Mouse (Mus musculus) forebrain, embryonic 12.5 days (tissue): ENCODE measurements around the gene Riok2. TPM values are rescaled to one million over a fixed set of nuclear protein-coding genes. Genes with fewer than 3 reads are reported as not detected.

Source experiments
- ATAC-seq: fragments of 200-750 bp; cut with Nextera tagmentation; 2 replicates; pipeline ENCODE4 v1.8.0; 2017; ENCODE audit warnings: moderate TSS enrichment; ENCODE audit not compliant: low FRiP score
- H3K27ac ChIP-seq: fragments of 300-500 bp; sonication (generic); 2 replicates; pipeline ENCODE4 v1.5.1; 2016; ENCODE audit warnings: mild to moderate bottlenecking
- H3K27me3 ChIP-seq: fragments of 300-500 bp; sonication (generic); 2 replicates; pipeline ENCODE4 v1.6.1; 2016; ENCODE audit warnings: mild to moderate bottlenecking
- H3K36me3 ChIP-seq: fragments of 300-500 bp; sonication (generic); replicated peaks from 2 replicates; pipeline ENCODE4 v1.6.1; 2016; ENCODE audit warnings: mild to moderate bottlenecking
- H3K4me1 ChIP-seq: fragments of 300-500 bp; sonication (generic); 2 replicates; pipeline ENCODE4 v1.6.1; 2016
- H3K4me2 ChIP-seq: fragments of 300-500 bp; sonication (generic); 2 replicates; pipeline ENCODE4 v1.6.1; 2016; ENCODE audit warnings: mild to moderate bottlenecking, moderate library complexity
- H3K4me3 ChIP-seq: fragments of 300-500 bp; sonication (generic); replicated peaks from 2 replicates; pipeline ENCODE4 v1.5.1; 2016; ENCODE audit warnings: mild to moderate bottlenecking
- H3K9ac ChIP-seq: fragments of 300-500 bp; sonication (generic); 2 replicates; pipeline ENCODE4 v1.6.1; 2016; ENCODE audit warnings: mild to moderate bottlenecking
- H3K9me3 ChIP-seq: fragments of 300-500 bp; sonication (generic); 2 replicates; pipeline ENCODE4 v1.6.1; 2016
- WGBS: fragments of 180-500 bp; shearing (Covaris S2); methylation state at CpG from one replicate; pipeline ENCODE4 v1.1.7; 2016; 5-methylcytosine and 5-hydroxymethylcytosine counted together
- polyA plus RNA-seq: library from polyadenylated mRNA; unstranded; fragments of >200 nt; fragmentation: Nextera tagmentation; extraction: Ambion mirVana; gene quantifications from 2 replicates; pipeline ENCODE4 v1.2.1, GENCODE M21; 2016

The Riok2 gene
- polyA plus RNA-seq, 1 experiment from 2014 or later = 31.5 TPM

- WGBS = 85% methylated on average over 6 of the region's 6 CpGs
Observed at GRCm38 (mm10) chr17:17393300-17393699, 19.2 kb downstream of the Riok2 start.

GRCm38 (mm10) chr17:17394336-17394735 is 20.2 kb downstream of the Riok2 start:
- no peak overlapping the region for H3K9ac ChIP-seq
- H3K27me3 ChIP-seq = no peaks in the 10 kb centered on the region
- H3K4me2 ChIP-seq = no peak overlapping the region
- H3K4me1 ChIP-seq = peaks cover 15% of the 10 kb centered on the region
- no peaks in the 10 kb centered on the region for H3K9me3 ChIP-seq
- peaks cover 20% of the 10 kb centered on the region for H3K36me3 ChIP-seq
- no peak overlapping the region for H3K27ac ChIP-seq
- peak; percentile 59; the same call in 1 of the 2 replicates for ATAC-seq
- 36% methylated on average over 4 of the region's 4 CpGs for WGBS
- no peak overlapping the region for H3K4me3 ChIP-seq

More at GRCm38 (mm10) chr17:17393300-17393699, 19.2 kb downstream of the Riok2 start:
- ATAC-seq = no peak
- no peak overlapping the region for H3K4me2 ChIP-seq
- H3K36me3 ChIP-seq = peaks cover 30% of the 10 kb centered on the region
- peaks cover 15% of the 10 kb centered on the region for H3K4me1 ChIP-seq
- no peak overlapping the region for H3K4me3 ChIP-seq
- H3K27me3 ChIP-seq = no peaks in the 10 kb centered on the region
- no peak overlapping the region for H3K9ac ChIP-seq
- H3K27ac ChIP-seq = no peak overlapping the region
- no peaks in the 10 kb centered on the region for H3K9me3 ChIP-seq

GRCm38 (mm10) chr17:17396869-17397268 is 22.8 kb downstream of the Riok2 start:
- Histone ChIP-seq H3K27me3 (no peaks in the 10 kb centered on the region), H3K9me3 (no peaks in the 10 kb centered on the region), H3K27ac (peak overlapping the region; percentile 56; the same call in 1 of the 2 replicates), H3K36me3 (peaks cover 6% of the 10 kb centered on the region), H3K4me1 (peaks cover 18% of the 10 kb centered on the region), H3K9ac (no peak overlapping the region), H3K4me2 (no peak overlapping the region), H3K4me3 (no peak overlapping the region)
- ATAC-seq = peak; percentile 54; the same call in 1 of the 2 replicates
- WGBS = 12% methylated on average over 1 of the region's 1 CpGs

GRCm38 (mm10) chr17:17398664-17399063 is 24.6 kb downstream of the Riok2 start:
- Histone ChIP-seq H3K9me3 (no peaks in the 10 kb centered on the region), H3K4me2 (no peak overlapping the region), H3K9ac (no peak overlapping the region), H3K4me1 (peaks cover 24% of the 10 kb centered on the region), H3K4me3 (no peak overlapping the region), H3K27me3 (no peaks in the 10 kb centered on the region), H3K36me3 (no peaks in the 10 kb centered on the region; the same call in 1 of the 2 replicates), H3K27ac (no peak overlapping the region)
- 81% methylated on average over 2 of the region's 2 CpGs for WGBS
- no peak for ATAC-seq

GRCm38 (mm10) chr17:17402222-17403004 is 28.3 kb downstream of the Riok2 start, which contains the start of gene Lix1:
Lix1 (plus strand) TSS chr17:17402672.
- Histone ChIP-seq H3K9ac (peak within 1 kb of the TSS; percentile 54), H3K4me2 (peak within 1 kb of the TSS; percentile 50), H3K36me3 (no peaks in the 10 kb centered on the region), H3K4me1 (peaks cover 26% of the 10 kb centered on the region), H3K9me3 (no peaks in the 10 kb centered on the region), H3K4me3 (peak within 1 kb of the TSS; percentile 40), H3K27ac (peak within 1 kb of the TSS; percentile 85), H3K27me3 (no peaks in the 10 kb centered on the region)
- WGBS = 20% methylated on average over 6 of the region's 6 CpGs
- ATAC-seq = peak; percentile 98

- H3K36me3 ChIP-seq = no peaks in the 10 kb centered on the region
- H3K4me2 ChIP-seq = peak overlapping the region; percentile 50
- H3K4me3 ChIP-seq = peak overlapping the region; percentile 40
- H3K9ac ChIP-seq = peak overlapping the region; percentile 54
- H3K27me3 ChIP-seq = no peaks in the 10 kb centered on the region
- peaks cover 21% of the 10 kb centered on the region for H3K4me1 ChIP-seq
- H3K9me3 ChIP-seq = no peaks in the 10 kb centered on the region
- peak overlapping the region; percentile 85 for H3K27ac ChIP-seq
- peak; percentile 22 for ATAC-seq
- WGBS = 5% methylated on average over 5 of the region's 5 CpGs
Observed at GRCm38 (mm10) chr17:17403038-17403437, 28.9 kb downstream of the Riok2 start.

GRCm38 (mm10) chr17:17403578-17404112 is 29.5 kb downstream of the Riok2 start:
- peaks cover 28% of the 10 kb centered on the region for H3K4me1 ChIP-seq
- 17% methylated on average over 3 of the region's 3 CpGs for WGBS
- H3K27ac ChIP-seq = peak overlapping the region; percentile 47; the same call in 1 of the 2 replicates
- no peaks in the 10 kb centered on the region for H3K36me3 ChIP-seq
- no peak for ATAC-seq
- H3K9ac ChIP-seq = no peak overlapping the region
- H3K4me2 ChIP-seq = peak overlapping the region; percentile 50
- H3K4me3 ChIP-seq = peak overlapping the region; percentile 40
- no peaks in the 10 kb centered on the region for H3K9me3 ChIP-seq
- H3K27me3 ChIP-seq = no peaks in the 10 kb centered on the region

GRCm38 (mm10) chr17:17404811-17405544 is 30.9 kb downstream of the Riok2 start:
- no peaks in the 10 kb centered on the region for H3K36me3 ChIP-seq
- 18% methylated on average over 8 of the region's 8 CpGs for WGBS
- ATAC-seq = no peak
- peak overlapping the region; percentile 33; the same call in 1 of the 2 replicates for H3K9ac ChIP-seq
- H3K4me2 ChIP-seq = peak overlapping the region; percentile 50
- peak overlapping the region; percentile 59; the same call in 1 of the 2 replicates for H3K27ac ChIP-seq
- peak overlapping the region; percentile 40 for H3K4me3 ChIP-seq
- peaks cover 38% of the 10 kb centered on the region for H3K4me1 ChIP-seq
- H3K9me3 ChIP-seq = no peaks in the 10 kb centered on the region
- no peaks in the 10 kb centered on the region for H3K27me3 ChIP-seq

GRCm38 (mm10) chr17:17405606-17406005 is 31.5 kb downstream of the Riok2 start:
- Histone ChIP-seq H3K4me1 (peaks cover 42% of the 10 kb centered on the region), H3K4me3 (no peak overlapping the region), H3K36me3 (no peaks in the 10 kb centered on the region), H3K4me2 (peak overlapping the region; percentile 50), H3K9ac (no peak overlapping the region), H3K27ac (no peak overlapping the region), H3K9me3 (no peaks in the 10 kb centered on the region), H3K27me3 (no peaks in the 10 kb centered on the region)
- 35% methylated on average over 1 of the region's 1 CpGs for WGBS
- ATAC-seq = no peak

- no peak overlapping the region for H3K4me3 ChIP-seq
- H3K27me3 ChIP-seq = no peaks in the 10 kb centered on the region
- no peaks in the 10 kb centered on the region; the same call in 1 of the 2 replicates for H3K36me3 ChIP-seq
- H3K27ac ChIP-seq = peak overlapping the region; percentile 72
- H3K4me1 ChIP-seq = peaks cover 36% of the 10 kb centered on the region
- H3K9ac ChIP-seq = no peak overlapping the region
- H3K4me2 ChIP-seq = no peak overlapping the region; the same call in 1 of the 2 replicates
- ATAC-seq = no peak
- 26% methylated on average over 6 of the region's 6 CpGs for WGBS
- no peaks in the 10 kb centered on the region for H3K9me3 ChIP-seq
Observed at GRCm38 (mm10) chr17:17408137-17408536, 34.0 kb downstream of the Riok2 start.

GRCm38 (mm10) chr17:17408720-17409478 is 34.8 kb downstream of the Riok2 start:
- 25% methylated on average over 6 of the region's 6 CpGs for WGBS
- H3K27ac ChIP-seq = peak overlapping the region; percentile 72
- H3K9me3 ChIP-seq = no peaks in the 10 kb centered on the region

More at GRCm38 (mm10) chr17:17408720-17409478, 34.8 kb downstream of the Riok2 start:
- H3K4me2 ChIP-seq = no peak overlapping the region; the same call in 1 of the 2 replicates
- H3K4me1 ChIP-seq = peaks cover 36% of the 10 kb centered on the region
- no peak overlapping the region for H3K4me3 ChIP-seq
- ATAC-seq = peak; percentile 82
- no peaks in the 10 kb centered on the region; the same call in 1 of the 2 replicates for H3K36me3 ChIP-seq
- no peaks in the 10 kb centered on the region for H3K27me3 ChIP-seq
- no peak overlapping the region for H3K9ac ChIP-seq
